Mouse (Mus musculus) hindbrain, embryonic 16.5 days (tissue): Measurements from ENCODE around the gene Higd1b. TPM values are rescaled to one million over a fixed set of nuclear protein-coding genes. Genes with fewer than 3 reads are reported as not detected.

Experiments used
- ATAC-seq: fragments of 200-750 bp; cut with Nextera tagmentation; 2 replicates; pipeline ENCODE4 v1.8.0; 2017; ENCODE audit warnings: moderate TSS enrichment, moderate library complexity
- H3K27ac ChIP-seq: fragments of 300-500 bp; sonication (generic); 2 replicates; pipeline ENCODE4 v1.5.1; 2014; ENCODE audit warnings: low read depth, mild to moderate bottlenecking, control low read depth, low read length, moderate library complexity
- H3K27me3 ChIP-seq: fragments of 300-500 bp; sonication (generic); replicated peaks from 2 replicates; pipeline ENCODE4 v1.6.1; 2014; ENCODE audit warnings: low read length; ENCODE audit not compliant: control insufficient read depth, insufficient read depth
- H3K36me3 ChIP-seq: fragments of 300-500 bp; sonication (generic); 2 replicates; pipeline ENCODE4 v1.6.1; 2014; ENCODE audit warnings: mild to moderate bottlenecking, low read length, moderate library complexity, mixed read lengths; ENCODE audit not compliant: control insufficient read depth, insufficient read depth
- H3K4me1 ChIP-seq: fragments of 300-500 bp; sonication (generic); 2 replicates; pipeline ENCODE4 v1.6.1; 2014; ENCODE audit warnings: low read depth, low read length; ENCODE audit not compliant: control insufficient read depth, insufficient read depth
- H3K4me2 ChIP-seq: fragments of 300-500 bp; sonication (generic); 2 replicates; pipeline ENCODE4 v1.6.1; 2014; ENCODE audit warnings: mild to moderate bottlenecking, low read length, control low read depth, moderate library complexity
- H3K4me3 ChIP-seq: fragments of 300-500 bp; sonication (generic); 2 replicates; pipeline ENCODE4 v1.5.1; 2014; ENCODE audit warnings: mild to moderate bottlenecking, low read length, control low read depth, moderate library complexity
- H3K9ac ChIP-seq: fragments of 300-500 bp; sonication (generic); 2 replicates; pipeline ENCODE4 v1.6.1; 2014; ENCODE audit warnings: low read depth, mild to moderate bottlenecking, control low read depth, low read length, moderate library complexity
- H3K9me3 ChIP-seq: fragments of 300-500 bp; sonication (generic); 2 replicates; pipeline ENCODE4 v1.6.1; 2014; ENCODE audit warnings: mild to moderate bottlenecking, low read length, moderate library complexity; ENCODE audit not compliant: control insufficient read depth
- WGBS: fragments of 180-500 bp; shearing (Covaris S2); extraction: QIAGEN DNeasy Blood & Tissue Kit; methylation state at CpG from one replicate; pipeline ENCODE4 v1.1.7; 2014; 5-methylcytosine and 5-hydroxymethylcytosine counted together
- polyA plus RNA-seq: library from polyadenylated mRNA; unstranded; fragments of >200 nt; fragmentation: Nextera tagmentation; extraction: Ambion mirVana; gene quantifications from 2 replicates; pipeline ENCODE4 v1.2.1, GENCODE M21; 2015

The Higd1b gene
- polyA plus RNA-seq, 1 experiment from 2014 or later = 19.5 TPM

GRCm38 (mm10) chr11:102884616-102885219 is 49.1 kb downstream of the Higd1b start, which contains the start of gene Fam187a:
Gene Fam187a, plus strand, starts transcription at chr11:102885169.
- Histone ChIP-seq H3K9ac (no peak within 1 kb of the TSS), H3K9me3 (no peaks in the 10 kb centered on the region), H3K4me1 (peaks cover 11% of the 10 kb centered on the region), H3K27me3 (peaks cover 6% of the 10 kb centered on the region; the same call in 1 of the 2 replicates), H3K4me3 (no peak within 1 kb of the TSS), H3K36me3 (no peaks in the 10 kb centered on the region), H3K4me2 (no peak within 1 kb of the TSS), H3K27ac (no peak within 1 kb of the TSS)
- no peak for ATAC-seq
- 60% methylated on average over 10 of the region's 10 CpGs for WGBS

GRCm38 (mm10) chr11:102887433-102887832 is 51.8 kb downstream of the Higd1b start:
- ATAC-seq = no peak
- no peak overlapping the region for H3K4me3 ChIP-seq
- H3K4me1 ChIP-seq = peaks cover 3% of the 10 kb centered on the region; the same call in 1 of the 2 replicates
- peaks cover 13% of the 10 kb centered on the region for H3K27me3 ChIP-seq
- H3K4me2 ChIP-seq = no peak overlapping the region
- H3K36me3 ChIP-seq = no peaks in the 10 kb centered on the region
- no peak overlapping the region for H3K9ac ChIP-seq
- no peaks in the 10 kb centered on the region for H3K9me3 ChIP-seq
- 87% methylated on average over 5 of the region's 5 CpGs for WGBS
- H3K27ac ChIP-seq = no peak overlapping the region

Other genes with a start within 250 kb of the Higd1b start
- 6.0 and 6.7 TPM in 2 replicates for gene Fzd2, start 231.5 kb upstream of the Higd1b start, polyA plus RNA-seq
- gene Meioc, start 172.1 kb upstream of the Higd1b start, polyA plus RNA-seq = 0.15 and 0.17 TPM in 2 replicates
- gene Ccdc43, start 138.1 kb upstream of the Higd1b start, polyA plus RNA-seq = 33.3 and 34.8 TPM in 2 replicates
- gene Adam11, start 74.4 kb upstream of the Higd1b start, polyA plus RNA-seq = 23.6 and 27.7 TPM in 2 replicates
- gene Gjc1, start 16.1 kb upstream of the Higd1b start, polyA plus RNA-seq = 27.6 and 29.8 TPM in 2 replicates
- gene Eftud2, start 45.1 kb downstream of the Higd1b start, polyA plus RNA-seq = 127 and 140 TPM in 2 replicates
- 2.2 and 2.5 TPM in 2 replicates for gene Ccdc103, start 45.4 kb downstream of the Higd1b start, polyA plus RNA-seq
- not detected in 2 replicates for gene Fam187a, start 49.3 kb downstream of the Higd1b start, polyA plus RNA-seq
- gene Gfap, start 65.1 kb downstream of the Higd1b start, polyA plus RNA-seq = 4.8 and 15.5 TPM in 2 replicates
- gene Kif18b, start 89.3 kb downstream of the Higd1b start, polyA plus RNA-seq = 2.0 and 2.3 TPM in 2 replicates
- 9.0 and 9.9 TPM in 2 replicates for gene C1ql1, start 110.8 kb downstream of the Higd1b start, polyA plus RNA-seq
- gene Nmt1, start 192.3 kb downstream of the Higd1b start, polyA plus RNA-seq = 28.8 and 30.4 TPM in 2 replicates
- 132 and 192 TPM in 2 replicates for gene Dcakd, start 192.5 kb downstream of the Higd1b start, polyA plus RNA-seq